Mouse (Mus musculus): ENCODE measurements around the gene Fhit. TPM values are rescaled to one million over a fixed set of nuclear protein-coding genes. Genes with fewer than 3 reads are reported as not detected.

Fhit gene
- polyA plus RNA-seq, 1 experiment from 2014 or later, result 6.1 TPM

DNA sequence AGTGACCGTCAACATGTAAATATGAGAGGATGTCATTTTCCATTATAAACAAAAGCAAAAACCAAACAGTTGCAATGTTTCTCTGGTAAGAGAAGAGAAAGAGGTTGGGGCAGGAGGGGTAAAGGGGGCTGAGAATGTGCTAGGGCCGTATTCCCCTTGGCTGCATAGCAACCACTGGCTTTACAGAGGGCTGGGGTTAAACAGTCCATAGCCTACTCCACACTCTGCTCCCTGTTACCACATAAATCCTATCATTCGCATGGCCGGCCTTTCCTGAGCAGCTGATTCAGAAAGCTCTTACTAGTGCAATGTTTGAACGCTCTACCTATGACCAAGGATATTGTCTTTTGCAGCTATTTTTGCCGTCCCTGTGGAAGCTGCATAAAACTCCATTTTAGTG lies 875.8 kb downstream of the Fhit start:
- ATAC-seq (ENCODE audit: insufficient number of reproducible peaks, insufficient read depth, low FRiP score, low read depth), result no peak
- H3K4me3 ChIP-seq (ENCODE audit: control insufficient read depth in 1 of 2, insufficient read depth in 1 of 2, low read depth in 1 of 2, low read length in 2 of 2), result no peak overlapping the region

DNA sequence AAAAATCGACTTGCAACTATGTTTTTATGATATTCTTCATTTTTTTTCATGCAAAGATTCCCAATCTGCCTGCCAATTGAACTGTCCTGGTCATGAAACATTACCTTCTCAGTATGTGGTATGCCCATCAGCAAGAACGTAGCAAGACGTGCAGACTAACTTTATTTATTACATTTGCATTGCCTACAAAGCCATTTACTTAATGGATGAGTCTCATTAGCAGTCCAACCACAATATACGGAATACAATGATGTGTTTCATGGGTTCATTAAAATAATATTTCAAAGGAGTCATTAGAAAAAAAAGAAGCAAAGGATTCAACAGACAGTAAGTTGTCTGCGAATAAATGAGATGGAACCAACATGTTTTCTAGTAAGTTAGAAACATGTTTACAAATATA lies 933.1 kb downstream of the Fhit start:
- H3K27ac ChIP-seq (replicated peaks in 1 of 2; ENCODE audit: control insufficient read depth in 1 of 2, insufficient read depth in 1 of 2, low read depth in 2 of 2, low read length in 2 of 2), result no peak overlapping the region
- H3K27me3 ChIP-seq (ENCODE audit: control insufficient read depth, insufficient read depth, low read length), result no peaks in the 10 kb centered on the region
- H3K4me3 ChIP-seq (ENCODE audit: control insufficient read depth in 1 of 2, insufficient read depth in 1 of 2, low read depth in 1 of 2, low read length in 2 of 2), result no peak overlapping the region
- 74% methylated on average over 5 of the region's 5 CpGs for WGBS
- H3K9ac ChIP-seq (ENCODE audit: low read length), result no peak overlapping the region
- no peaks in the 10 kb centered on the region for H3K4me1 ChIP-seq (ENCODE audit: control insufficient read depth in 2 of 2, insufficient read depth in 2 of 2, low read length in 2 of 2)
- H3K4me2 ChIP-seq (ENCODE audit: low read length), result no peak overlapping the region
- H3K36me3 ChIP-seq (ENCODE audit: control insufficient read depth, insufficient read depth, low read length), result no peaks in the 10 kb centered on the region
- no peaks in the 10 kb centered on the region for H3K9me3 ChIP-seq (ENCODE audit: control insufficient read depth, low read length)
- no peak for ATAC-seq (ENCODE audit: insufficient number of reproducible peaks, insufficient read depth, low FRiP score, low read depth)

More for the DNA sequence above, 875.8 kb downstream of the Fhit start:
- Histone ChIP-seq H3K27me3 (ENCODE audit: control insufficient read depth, insufficient read depth, low read length) (no peaks in the 10 kb centered on the region), H3K36me3 (ENCODE audit: control insufficient read depth, insufficient read depth, low read length) (no peaks in the 10 kb centered on the region), H3K9ac (ENCODE audit: low read length) (no peak overlapping the region), H3K9me3 (ENCODE audit: control insufficient read depth, low read length) (no peaks in the 10 kb centered on the region), H3K27ac (replicated peaks in 1 of 2; ENCODE audit: control insufficient read depth in 1 of 2, insufficient read depth in 1 of 2, low read depth in 2 of 2, low read length in 2 of 2) (no peak overlapping the region), H3K4me2 (ENCODE audit: low read length) (no peak overlapping the region), H3K4me1 (ENCODE audit: control insufficient read depth in 2 of 2, insufficient read depth in 2 of 2, low read length in 2 of 2) (0 out of 4 replicates have a peak, but pooled peaks cover 0 to 2% of the 10 kb centered on the region in 2 experiments)
- WGBS, result 82% methylated on average over 6 of the region's 6 CpGs

DNA sequence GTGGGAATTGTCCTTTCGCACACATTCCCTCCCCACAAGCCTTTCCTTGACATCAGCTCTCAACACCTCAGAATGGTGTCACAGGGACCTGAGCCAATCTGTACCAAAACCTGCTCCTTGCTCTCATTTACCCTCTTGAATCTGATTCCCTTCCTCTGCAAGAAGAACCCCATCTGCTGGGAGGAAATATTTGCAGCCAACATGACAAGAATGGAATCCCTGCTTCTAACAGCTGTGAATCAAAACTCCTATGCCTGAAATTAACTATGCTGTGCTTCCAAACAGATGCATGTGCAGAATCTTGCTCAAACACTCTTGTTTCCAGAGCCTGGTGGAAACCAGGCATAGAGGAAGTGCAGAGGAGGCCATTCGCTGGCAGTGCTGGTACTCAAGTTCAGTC lies 940.0 kb downstream of the Fhit start:
- Histone ChIP-seq H3K9me3 (ENCODE audit: control insufficient read depth, low read length) (no peaks in the 10 kb centered on the region), H3K4me2 (ENCODE audit: low read length) (no peak overlapping the region), H3K4me1 (ENCODE audit: control insufficient read depth in 2 of 2, insufficient read depth in 2 of 2, low read length in 2 of 2) (peaks cover 0 to 3% of the 10 kb centered on the region in 2 experiments; a peak in 2 of 4 replicates), H3K36me3 (ENCODE audit: control insufficient read depth, insufficient read depth, low read length) (no peaks in the 10 kb centered on the region), H3K27ac (replicated peaks in 1 of 2; ENCODE audit: control insufficient read depth in 1 of 2, insufficient read depth in 1 of 2, low read depth in 2 of 2, low read length in 2 of 2) (no peak overlapping the region), H3K27me3 (ENCODE audit: control insufficient read depth, insufficient read depth, low read length) (no peaks in the 10 kb centered on the region), H3K4me3 (ENCODE audit: control insufficient read depth in 1 of 2, insufficient read depth in 1 of 2, low read depth in 1 of 2, low read length in 2 of 2) (no peak overlapping the region), H3K9ac (ENCODE audit: low read length) (no peak overlapping the region)
- no peak for ATAC-seq (ENCODE audit: insufficient number of reproducible peaks, insufficient read depth, low FRiP score, low read depth)
- WGBS, result 63% methylated on average over 2 of the region's 2 CpGs

DNA sequence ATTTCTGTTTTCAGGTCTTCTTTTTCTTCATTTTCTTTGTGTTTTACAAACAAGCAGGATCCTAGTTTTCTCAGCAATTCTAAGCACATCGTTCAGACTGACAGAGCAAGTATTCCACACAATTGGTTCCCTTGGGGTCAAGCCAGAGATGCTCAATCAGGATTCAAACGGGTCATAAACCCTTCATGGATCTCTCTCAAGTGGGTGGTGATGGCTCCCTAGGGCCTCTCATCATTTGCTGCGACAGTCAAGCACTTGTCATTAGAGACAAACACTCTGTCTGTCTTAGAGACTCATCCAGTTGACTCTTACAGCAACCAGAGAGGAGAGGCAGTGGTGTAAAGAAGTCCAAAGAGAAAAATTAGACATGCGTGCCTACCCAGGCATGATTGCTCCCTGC lies 948.6 kb downstream of the Fhit start:
- Histone ChIP-seq H3K27ac (replicated peaks in 1 of 2; ENCODE audit: control insufficient read depth in 1 of 2, insufficient read depth in 1 of 2, low read depth in 2 of 2, low read length in 2 of 2) (no peak overlapping the region), H3K4me1 (ENCODE audit: control insufficient read depth in 2 of 2, insufficient read depth in 2 of 2, low read length in 2 of 2) (no peaks in the 10 kb centered on the region), H3K4me2 (ENCODE audit: low read length) (no peak overlapping the region), H3K27me3 (ENCODE audit: control insufficient read depth, insufficient read depth, low read length) (no peaks in the 10 kb centered on the region), H3K9me3 (ENCODE audit: control insufficient read depth, low read length) (no peaks in the 10 kb centered on the region), H3K4me3 (ENCODE audit: control insufficient read depth in 1 of 2, insufficient read depth in 1 of 2, low read depth in 1 of 2, low read length in 2 of 2) (no peak overlapping the region), H3K9ac (ENCODE audit: low read length) (no peak overlapping the region), H3K36me3 (ENCODE audit: control insufficient read depth, insufficient read depth, low read length) (no peaks in the 10 kb centered on the region)
- no peak for ATAC-seq (ENCODE audit: insufficient number of reproducible peaks, insufficient read depth, low FRiP score, low read depth)
- 32% methylated on average over 4 of the region's 4 CpGs for WGBS

DNA sequence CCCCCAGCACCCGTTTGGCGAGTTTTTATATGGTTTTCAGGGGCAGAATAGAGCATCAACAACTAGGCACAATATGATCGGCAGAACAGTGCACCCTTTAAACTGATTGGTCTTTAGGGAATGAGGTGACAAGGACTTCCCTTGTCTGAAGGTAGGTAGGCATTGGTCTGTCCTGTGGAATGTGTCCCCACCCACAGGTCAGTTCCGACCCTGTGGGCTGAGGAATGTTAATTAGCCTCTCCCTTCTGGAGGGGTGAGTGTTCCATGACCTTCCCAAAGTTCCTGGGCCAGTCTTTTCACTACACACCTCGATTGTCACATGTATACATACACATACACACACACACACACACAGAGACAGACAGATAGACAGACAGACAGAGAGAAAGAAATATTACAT lies 950.7 kb downstream of the Fhit start:
- Histone ChIP-seq H3K4me3 (ENCODE audit: control insufficient read depth in 1 of 2, insufficient read depth in 1 of 2, low read depth in 1 of 2, low read length in 2 of 2) (no peak overlapping the region), H3K9me3 (ENCODE audit: control insufficient read depth, low read length) (no peaks in the 10 kb centered on the region), H3K27me3 (ENCODE audit: control insufficient read depth, insufficient read depth, low read length) (no peaks in the 10 kb centered on the region), H3K9ac (ENCODE audit: low read length) (no peak overlapping the region), H3K4me1 (ENCODE audit: control insufficient read depth in 2 of 2, insufficient read depth in 2 of 2, low read length in 2 of 2) (no peaks in the 10 kb centered on the region), H3K4me2 (ENCODE audit: low read length) (no peak overlapping the region), H3K27ac (replicated peaks in 1 of 2; ENCODE audit: control insufficient read depth in 1 of 2, insufficient read depth in 1 of 2, low read depth in 2 of 2, low read length in 2 of 2) (no peak overlapping the region), H3K36me3 (ENCODE audit: control insufficient read depth, insufficient read depth, low read length) (no peaks in the 10 kb centered on the region)
- no peak for ATAC-seq (ENCODE audit: insufficient number of reproducible peaks, insufficient read depth, low FRiP score, low read depth)
- WGBS, result 61% methylated on average over 5 of the region's 5 CpGs

DNA sequence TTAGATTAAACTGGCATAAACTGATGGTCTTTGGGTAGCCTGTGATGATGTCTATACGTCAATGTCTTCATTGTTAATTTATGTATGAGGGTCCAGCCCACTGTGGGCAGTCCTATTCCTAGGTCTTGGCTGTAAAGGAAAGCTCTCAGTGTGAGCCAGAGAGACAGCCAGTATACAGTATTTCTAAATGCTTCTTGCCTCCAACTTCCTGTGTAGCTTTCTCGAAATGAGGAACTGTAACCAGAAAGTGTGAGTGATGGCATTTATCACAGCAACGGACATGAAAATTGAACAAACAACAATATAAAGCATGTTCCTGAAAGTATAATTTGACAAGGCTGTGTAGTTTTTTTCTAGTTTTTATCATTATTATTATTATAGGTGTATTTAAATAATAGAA lies 952.8 kb downstream of the Fhit start:
- H3K4me3 ChIP-seq (ENCODE audit: control insufficient read depth in 1 of 2, insufficient read depth in 1 of 2, low read depth in 1 of 2, low read length in 2 of 2), result no peak overlapping the region
- H3K27me3 ChIP-seq (ENCODE audit: control insufficient read depth, insufficient read depth, low read length), result no peaks in the 10 kb centered on the region
- no peak overlapping the region for H3K9ac ChIP-seq (ENCODE audit: low read length)
- no peaks in the 10 kb centered on the region for H3K9me3 ChIP-seq (ENCODE audit: control insufficient read depth, low read length)
- ATAC-seq (ENCODE audit: insufficient number of reproducible peaks, insufficient read depth, low FRiP score, low read depth), result no peak
- WGBS, result 87% methylated on average over 3 of the region's 3 CpGs
- H3K4me2 ChIP-seq (ENCODE audit: low read length), result no peak overlapping the region
- H3K4me1 ChIP-seq (ENCODE audit: control insufficient read depth in 2 of 2, insufficient read depth in 2 of 2, low read length in 2 of 2), result no peaks in the 10 kb centered on the region
- no peaks in the 10 kb centered on the region for H3K36me3 ChIP-seq (ENCODE audit: control insufficient read depth, insufficient read depth, low read length)
- no peak overlapping the region for H3K27ac ChIP-seq (replicated peaks in 1 of 2; ENCODE audit: control insufficient read depth in 1 of 2, insufficient read depth in 1 of 2, low read depth in 2 of 2, low read length in 2 of 2)

DNA sequence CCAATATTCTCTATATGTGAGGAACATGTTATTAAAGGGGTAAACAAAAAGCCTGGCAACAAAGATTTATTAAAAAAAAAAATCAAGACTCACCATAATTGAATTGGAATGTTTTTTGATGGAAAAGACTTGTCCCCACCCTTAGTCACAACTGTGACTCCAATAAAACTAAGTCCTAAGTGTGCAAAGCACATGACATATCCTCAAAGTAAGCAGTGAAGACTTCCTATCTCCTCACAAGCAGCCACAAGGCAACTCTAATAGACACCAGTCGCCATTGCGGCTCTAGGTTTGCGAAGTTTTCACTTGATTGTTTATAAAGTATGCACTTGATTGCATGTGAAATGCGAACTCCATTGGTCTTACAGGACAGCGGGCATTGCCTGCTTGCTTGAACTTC lies 956.1 kb downstream of the Fhit start:
- Histone ChIP-seq H3K4me2 (ENCODE audit: low read length) (no peak overlapping the region), H3K9ac (ENCODE audit: low read length) (no peak overlapping the region), H3K4me1 (ENCODE audit: control insufficient read depth in 2 of 2, insufficient read depth in 2 of 2, low read length in 2 of 2) (no peaks in the 10 kb centered on the region), H3K36me3 (ENCODE audit: control insufficient read depth, insufficient read depth, low read length) (no peaks in the 10 kb centered on the region), H3K27ac (replicated peaks in 1 of 2; ENCODE audit: control insufficient read depth in 1 of 2, insufficient read depth in 1 of 2, low read depth in 2 of 2, low read length in 2 of 2) (no peak overlapping the region), H3K4me3 (ENCODE audit: control insufficient read depth in 1 of 2, insufficient read depth in 1 of 2, low read depth in 1 of 2, low read length in 2 of 2) (no peak overlapping the region), H3K9me3 (ENCODE audit: control insufficient read depth, low read length) (no peaks in the 10 kb centered on the region), H3K27me3 (ENCODE audit: control insufficient read depth, insufficient read depth, low read length) (no peaks in the 10 kb centered on the region)
- ATAC-seq (ENCODE audit: insufficient number of reproducible peaks, insufficient read depth, low FRiP score, low read depth), result no peak
- 84% methylated on average over 5 of the region's 5 CpGs for WGBS

DNA sequence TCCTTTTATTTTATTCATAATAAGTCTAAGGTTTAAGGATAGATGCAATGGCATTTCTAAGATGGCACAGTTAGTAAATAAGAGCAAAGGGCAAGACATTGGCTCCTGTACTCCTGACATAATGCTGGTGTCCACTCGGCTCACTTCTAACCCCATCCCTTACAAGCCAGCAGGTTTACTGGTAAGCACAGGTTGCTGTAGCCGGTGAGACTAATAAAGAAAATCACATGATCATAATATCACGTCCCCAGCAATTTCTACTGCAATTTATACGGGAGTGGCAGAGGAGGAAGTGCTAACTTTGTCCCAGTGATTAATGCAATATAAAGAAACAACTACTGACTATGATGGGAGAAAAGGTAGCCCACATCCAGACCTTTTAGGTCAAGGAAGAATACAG lies 956.5 kb downstream of the Fhit start:
- Histone ChIP-seq H3K9ac (ENCODE audit: low read length) (no peak overlapping the region), H3K36me3 (ENCODE audit: control insufficient read depth, insufficient read depth, low read length) (no peaks in the 10 kb centered on the region), H3K27ac (replicated peaks in 1 of 2; ENCODE audit: control insufficient read depth in 1 of 2, insufficient read depth in 1 of 2, low read depth in 2 of 2, low read length in 2 of 2) (no peak overlapping the region), H3K4me3 (ENCODE audit: control insufficient read depth in 1 of 2, insufficient read depth in 1 of 2, low read depth in 1 of 2, low read length in 2 of 2) (no peak overlapping the region), H3K4me1 (ENCODE audit: control insufficient read depth in 2 of 2, insufficient read depth in 2 of 2, low read length in 2 of 2) (no peaks in the 10 kb centered on the region), H3K4me2 (ENCODE audit: low read length) (no peak overlapping the region), H3K27me3 (ENCODE audit: control insufficient read depth, insufficient read depth, low read length) (no peaks in the 10 kb centered on the region), H3K9me3 (ENCODE audit: control insufficient read depth, low read length) (no peaks in the 10 kb centered on the region)
- WGBS, result 86% methylated on average over 4 of the region's 4 CpGs
- no peak for ATAC-seq (ENCODE audit: insufficient number of reproducible peaks, insufficient read depth, low FRiP score, low read depth)
